Mouse (Mus musculus): ENCODE measurements around the gene Gm45140. TPM values are rescaled to one million over a fixed set of nuclear protein-coding genes. Genes with fewer than 3 reads are reported as not detected.

Gene Gm45140
- polyA plus RNA-seq, 1 experiment from 2014 or later, result 3.0 TPM

- H3K27me3 ChIP-seq (ENCODE audit: insufficient read depth, low read length), result no peaks in the 10 kb centered on the region
- TF ChIP-seq CTCF (IDR thresholded peaks at IDR 0.05; ENCODE audit: low read depth), result no peak
- no peak overlapping the region for H3K4me2 ChIP-seq (ENCODE audit: low read length)
- no peaks in the 10 kb centered on the region for H3K4me1 ChIP-seq (replicated peaks; ENCODE audit: insufficient read depth, low read length)
- H3K9me3 ChIP-seq (replicated peaks; ENCODE audit: low read length), result no peaks in the 10 kb centered on the region
- WGBS, result 86% methylated on average over 6 of the region's 6 CpGs
- DNase-seq (ENCODE audit: low spot score), result no peak
- H3K27ac ChIP-seq, result no peak overlapping the region
- no peak overlapping the region for H3K9ac ChIP-seq (ENCODE audit: low read depth, low read length)
- H3K4me3 ChIP-seq (replicated peaks; ENCODE audit: low read depth, low read length), result no peak overlapping the region
- ATAC-seq (replicated peaks; ENCODE audit: low FRiP score, low read depth), result no peak
- H3K36me3 ChIP-seq (ENCODE audit: insufficient read depth, low read length), result no peaks in the 10 kb centered on the region
These were observed 30.6 kb upstream of the Gm45140 start for GRCm38 (mm10) chr6:87866211-87866610.

- Histone ChIP-seq H3K9ac (ENCODE audit: low read depth, low read length) (no peak overlapping the region), H3K27ac (no peak overlapping the region), H3K9me3 (replicated peaks; ENCODE audit: low read length) (no peaks in the 10 kb centered on the region), H3K4me3 (replicated peaks; ENCODE audit: low read depth, low read length) (no peak overlapping the region), H3K27me3 (ENCODE audit: insufficient read depth, low read length) (no peaks in the 10 kb centered on the region), H3K4me2 (ENCODE audit: low read length) (no peak overlapping the region), H3K36me3 (ENCODE audit: insufficient read depth, low read length) (no peaks in the 10 kb centered on the region), H3K4me1 (replicated peaks; ENCODE audit: insufficient read depth, low read length) (no peaks in the 10 kb centered on the region)
- DNase-seq (ENCODE audit: low spot score), result no peak
- TF ChIP-seq CTCF (IDR thresholded peaks at IDR 0.05; ENCODE audit: low read depth), result no peak
- 45% methylated on average over 1 of the region's 1 CpGs for WGBS
- no peak for ATAC-seq (replicated peaks; ENCODE audit: low FRiP score, low read depth)
These were observed 21.5 kb upstream of the Gm45140 start for GRCm38 (mm10) chr6:87857071-87857470.

DNA sequence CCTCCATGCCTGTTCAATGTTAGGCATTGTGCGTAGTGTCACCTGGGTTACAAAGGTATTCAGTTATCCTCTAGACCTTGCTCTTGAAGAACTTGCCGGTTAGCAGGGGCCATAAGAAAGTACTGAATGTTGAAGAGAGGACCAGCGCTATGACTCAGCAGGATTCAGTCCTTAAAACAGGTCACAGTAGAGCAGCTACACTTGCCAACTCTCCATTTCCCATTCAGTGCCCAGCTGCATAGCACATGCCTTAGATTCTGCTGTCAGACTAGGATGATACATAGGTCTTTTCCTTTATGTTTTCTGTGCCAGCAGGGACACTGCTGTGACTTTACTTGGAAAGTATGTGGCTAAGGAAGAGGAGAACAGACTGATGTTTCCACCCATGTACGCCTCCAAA lies 17.9 kb upstream of the Gm45140 start:
- DNase-seq (ENCODE audit: low spot score) (no peak), ATAC-seq (replicated peaks; ENCODE audit: low FRiP score, low read depth) (no peak)
- Histone ChIP-seq H3K27me3 (ENCODE audit: insufficient read depth, low read length) (no peaks in the 10 kb centered on the region), H3K9ac (ENCODE audit: low read depth, low read length) (no peak overlapping the region), H3K4me1 (replicated peaks; ENCODE audit: insufficient read depth, low read length) (peaks cover 6% of the 10 kb centered on the region; the same call in 1 of the 2 replicates), H3K4me2 (ENCODE audit: low read length) (no peak overlapping the region), H3K4me3 (replicated peaks; ENCODE audit: low read depth, low read length) (no peak overlapping the region), H3K9me3 (replicated peaks; ENCODE audit: low read length) (no peaks in the 10 kb centered on the region), H3K36me3 (ENCODE audit: insufficient read depth, low read length) (no peaks in the 10 kb centered on the region), H3K27ac (no peak overlapping the region)
- TF ChIP-seq CTCF (IDR thresholded peaks at IDR 0.05; ENCODE audit: low read depth), result no peak
- WGBS, result 78% methylated on average over 4 of the region's 4 CpGs

DNA sequence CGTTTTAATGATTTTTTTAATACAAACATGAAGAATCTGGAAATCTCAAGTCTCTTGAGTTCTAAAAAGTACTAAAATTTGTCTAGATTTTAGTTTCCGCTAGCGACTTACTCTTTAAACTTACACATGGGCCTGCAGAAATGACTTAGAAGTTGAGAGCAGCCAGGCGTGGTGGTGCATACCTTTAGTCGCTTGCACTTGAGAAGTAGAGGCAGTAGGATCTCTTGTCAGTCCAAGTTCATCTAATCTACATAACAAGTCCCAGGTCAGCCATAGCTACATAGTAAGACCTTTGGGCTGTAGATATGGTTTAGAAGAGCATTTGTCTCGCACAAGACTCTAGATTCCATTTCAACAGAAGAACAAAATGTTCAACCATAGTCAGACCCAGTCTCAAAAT lies 16.3 kb upstream of the Gm45140 start:
- Histone ChIP-seq H3K4me1 (replicated peaks; ENCODE audit: insufficient read depth, low read length) (peaks cover 6% of the 10 kb centered on the region; the same call in 1 of the 2 replicates), H3K9ac (ENCODE audit: low read depth, low read length) (no peak overlapping the region), H3K4me2 (ENCODE audit: low read length) (no peak overlapping the region), H3K27me3 (ENCODE audit: insufficient read depth, low read length) (no peaks in the 10 kb centered on the region), H3K4me3 (replicated peaks; ENCODE audit: low read depth, low read length) (no peak overlapping the region), H3K9me3 (replicated peaks; ENCODE audit: low read length) (no peaks in the 10 kb centered on the region), H3K27ac (no peak overlapping the region), H3K36me3 (ENCODE audit: insufficient read depth, low read length) (no peaks in the 10 kb centered on the region)
- ATAC-seq (replicated peaks; ENCODE audit: low FRiP score, low read depth) (no peak), DNase-seq (ENCODE audit: low spot score) (no peak)
- TF ChIP-seq CTCF (IDR thresholded peaks at IDR 0.05; ENCODE audit: low read depth), result no peak
- 81% methylated on average over 6 of the region's 6 CpGs for WGBS

DNA sequence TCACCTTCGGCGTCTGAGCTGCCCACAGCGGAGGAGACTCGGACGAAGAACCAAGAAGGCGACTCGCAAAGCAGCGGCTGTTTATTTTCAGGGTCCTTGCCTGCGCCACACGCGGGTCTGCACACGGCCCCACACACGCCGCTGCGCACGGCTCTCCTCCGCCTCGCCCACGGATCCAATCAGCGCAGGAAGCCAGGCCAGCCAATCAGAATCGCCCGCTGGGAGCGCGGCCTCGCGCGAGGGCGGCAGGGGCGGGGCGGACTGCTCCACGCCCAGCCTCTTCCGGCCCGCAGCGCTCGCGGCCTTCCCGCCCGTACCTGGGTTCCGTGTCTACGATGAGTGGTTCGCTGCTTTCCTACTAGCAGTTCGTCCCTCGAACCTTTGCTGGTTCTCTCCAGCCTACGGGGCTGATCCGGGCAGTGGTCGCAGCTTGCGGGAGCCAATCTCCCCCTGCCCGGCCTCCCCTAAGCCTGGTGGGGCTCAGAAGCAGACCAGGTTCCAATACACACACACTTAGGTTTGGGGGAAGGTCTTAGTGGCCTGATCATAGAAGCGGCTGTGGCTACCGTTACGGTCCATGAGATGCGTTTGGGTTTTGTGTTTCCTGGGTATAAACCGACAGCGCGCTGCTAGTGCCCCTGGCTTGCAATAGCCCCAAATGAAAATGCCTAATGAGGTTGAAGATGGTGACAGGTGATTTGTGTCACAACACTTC lies 15.5 kb upstream of the Gm45140 start, which contains the start of gene Cnbp:
Gene Cnbp, minus strand, starts transcription at position 207 of the 715 bp plus-strand sequence.
- ATAC-seq (replicated peaks; ENCODE audit: low FRiP score, low read depth), result peak; percentile 98
- DNase-seq (ENCODE audit: low spot score), result peak; percentile 98
- Histone ChIP-seq H3K36me3 (ENCODE audit: insufficient read depth, low read length) (no peaks in the 10 kb centered on the region), H3K27ac (peak within 1 kb of the TSS; percentile 95), H3K9ac (ENCODE audit: low read depth, low read length) (peak within 1 kb of the TSS; percentile 99), H3K4me1 (replicated peaks; ENCODE audit: insufficient read depth, low read length) (peaks cover 6% of the 10 kb centered on the region; the same call in 1 of the 2 replicates), H3K4me2 (ENCODE audit: low read length) (peak within 1 kb of the TSS; percentile 88), H3K27me3 (ENCODE audit: insufficient read depth, low read length) (no peaks in the 10 kb centered on the region), H3K9me3 (replicated peaks; ENCODE audit: low read length) (no peaks in the 10 kb centered on the region), H3K4me3 (replicated peaks; ENCODE audit: low read depth, low read length) (peak within 1 kb of the TSS; percentile 99)
- TF ChIP-seq CTCF (IDR thresholded peaks at IDR 0.05; ENCODE audit: low read depth), result no peak
- WGBS, result under 1% methylated on average over 55 of the region's 55 CpGs

DNA sequence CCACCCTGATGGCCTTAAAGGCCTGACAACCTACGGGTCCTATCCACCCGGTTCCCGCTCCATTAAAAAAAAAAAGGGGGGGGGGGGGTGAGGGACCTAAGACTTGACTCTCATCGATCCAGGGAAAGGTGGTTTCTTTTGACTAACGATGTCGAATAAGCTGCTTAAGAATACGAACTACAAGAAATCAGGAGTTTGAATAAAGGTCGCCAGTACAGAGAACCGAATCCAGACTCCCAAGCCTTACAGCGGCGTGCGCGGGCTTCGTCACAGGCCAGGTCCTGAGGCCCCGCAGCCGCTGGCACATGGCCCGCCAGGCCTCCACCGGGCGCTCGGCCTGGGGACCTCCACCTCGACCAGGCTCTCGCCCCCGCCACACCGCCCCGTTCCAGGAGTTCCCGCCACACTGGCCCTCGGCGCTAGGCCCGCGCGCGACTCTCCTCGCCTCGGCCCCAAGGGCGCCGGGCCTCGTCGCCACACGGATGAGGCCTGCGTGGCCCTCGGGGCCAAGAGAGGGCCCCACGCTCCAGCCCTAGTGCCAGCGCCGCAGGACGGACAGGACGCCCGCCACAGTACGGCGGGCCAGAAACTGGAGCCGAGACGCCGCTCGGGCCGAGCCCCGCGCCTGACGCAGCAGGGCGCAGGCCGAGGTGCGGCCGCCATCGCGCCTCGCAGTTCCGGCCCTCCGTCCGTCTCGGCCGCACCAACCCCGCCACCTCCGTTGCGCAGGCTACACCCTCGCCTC lies 14.7 kb upstream of the Gm45140 start:
- Histone ChIP-seq H3K36me3 (ENCODE audit: insufficient read depth, low read length) (peaks cover 3% of the 10 kb centered on the region; the same call in 1 of the 2 replicates), H3K9me3 (replicated peaks; ENCODE audit: low read length) (no peaks in the 10 kb centered on the region), H3K9ac (ENCODE audit: low read depth, low read length) (peak overlapping the region; percentile 99), H3K27me3 (ENCODE audit: insufficient read depth, low read length) (no peaks in the 10 kb centered on the region), H3K4me1 (replicated peaks; ENCODE audit: insufficient read depth, low read length) (peaks cover 6% of the 10 kb centered on the region; the same call in 1 of the 2 replicates), H3K4me3 (replicated peaks; ENCODE audit: low read depth, low read length) (peak overlapping the region; percentile 99), H3K27ac (peak overlapping the region; percentile 95), H3K4me2 (ENCODE audit: low read length) (peak overlapping the region; percentile 84)
- DNase-seq (ENCODE audit: low spot score) (peak; percentile 46), ATAC-seq (replicated peaks; ENCODE audit: low FRiP score, low read depth) (peak; percentile 75)
- no peak for TF ChIP-seq CTCF (IDR thresholded peaks at IDR 0.05; ENCODE audit: low read depth)
- under 1% methylated on average over 54 of the region's 73 CpGs for WGBS
